Mouse (Mus musculus): ENCODE measurements at regions not wholly inside any gene's neighbourhood (a gene's known extent, or its start where the extent isn't known, plus 50 kb on each side); places are given as distances from the start of the nearest gene placed in this dataset.

GRCm38 (mm10) chr1:35933511-35933910 lies 134.7 kb upstream of the Hs6st1 start:
- DNase-seq (ENCODE audit: low read depth, low spot score) = no peak
- Histone ChIP-seq H3K36me3 (ENCODE audit: control insufficient read depth in 1 of 2, insufficient read depth in 2 of 2, low read length in 2 of 2) (no peaks in the 10 kb centered on the region), H3K9ac (ENCODE audit: control insufficient read depth, low read depth, low read length, poor library complexity, severe bottlenecking) (no peak overlapping the region), H3K4me3 (ENCODE audit: control insufficient read depth in 1 of 2, insufficient read depth in 1 of 2, low read depth in 2 of 2, low read length in 2 of 2) (no peak overlapping the region), H3K79me2 (ENCODE audit: control insufficient read depth, insufficient read depth, low read length, poor library complexity) (no peaks in the 10 kb centered on the region), H3K4me1 (ENCODE audit: control insufficient read depth in 1 of 2, insufficient read depth in 2 of 2, low read length in 2 of 2) (no peaks in the 10 kb centered on the region), H3K27ac (ENCODE audit: control insufficient read depth, low read depth, low read length) (no peak overlapping the region), H3K9me3 (replicated peaks; ENCODE audit: insufficient read depth, low read length) (no peaks in the 10 kb centered on the region), H3K27me3 (ENCODE audit: control insufficient read depth in 1 of 2, insufficient read depth in 2 of 2, low read length in 2 of 2) (no peaks in the 10 kb centered on the region; a peak in 1 of 4 replicates)
- TF ChIP-seq GABPA (IDR thresholded peaks at IDR 0.05; ENCODE audit: low read depth, low read length) (no peak), POLR2AphosphoS2 (IDR thresholded peaks at IDR 0.05; ENCODE audit: low read length) (no peak), UBTF (IDR thresholded peaks at IDR 0.05; ENCODE audit: borderline replicate concordance, insufficient read depth, low read depth, low read length) (no peak), CTCF (IDR thresholded peaks at IDR 0.05 in 2 of 3, conservative IDR thresholded peaks at IDR 0.05 in 1 of 3; ENCODE audit: control insufficient read depth in 1 of 3, insufficient read depth in 1 of 3, low read depth in 2 of 3, low read length in 3 of 3, poor library complexity in 1 of 3, severe bottlenecking in 1 of 3) (no peak), RAD21 (IDR thresholded peaks at IDR 0.05; ENCODE audit: low read depth, low read length) (no peak), BHLHE40 (IDR thresholded peaks at IDR 0.05; ENCODE audit: borderline replicate concordance, low read depth, low read length) (no peak), ZC3H11A (IDR thresholded peaks at IDR 0.05; ENCODE audit: low read depth, low read length) (no peak)

- Histone ChIP-seq H3K27ac (ENCODE audit: control insufficient read depth, low read depth, low read length) (no peak overlapping the region), H3K79me2 (ENCODE audit: control insufficient read depth, insufficient read depth, low read length, poor library complexity) (no peaks in the 10 kb centered on the region), H3K4me3 (ENCODE audit: control insufficient read depth in 1 of 2, insufficient read depth in 1 of 2, low read depth in 2 of 2, low read length in 2 of 2) (no peak overlapping the region), H3K4me1 (ENCODE audit: control insufficient read depth in 1 of 2, insufficient read depth in 2 of 2, low read length in 2 of 2) (no peaks in the 10 kb centered on the region), H3K36me3 (ENCODE audit: control insufficient read depth in 1 of 2, insufficient read depth in 2 of 2, low read length in 2 of 2) (no peaks in the 10 kb centered on the region), H3K27me3 (ENCODE audit: control insufficient read depth in 1 of 2, insufficient read depth in 2 of 2, low read length in 2 of 2) (no peaks in the 10 kb centered on the region), H3K9me3 (replicated peaks; ENCODE audit: insufficient read depth, low read length) (no peaks in the 10 kb centered on the region), H3K9ac (ENCODE audit: control insufficient read depth, low read depth, low read length, poor library complexity, severe bottlenecking) (no peak overlapping the region)
- TF ChIP-seq RCOR1 (IDR thresholded peaks at IDR 0.05; ENCODE audit: low read depth, low read length) = no peak
- TF ChIP-seq EP300 (IDR thresholded peaks at IDR 0.05; ENCODE audit: low read depth in 1 of 2, low read length in 2 of 2) = 0 out of 4 replicates have a peak, but pooled peaks of 1 of the 2 experiments have one; percentile 9
- peak; percentile 6 for DNase-seq (ENCODE audit: low read depth, low spot score)
Measured at GRCm38 (mm10) chr1:35935099-35935651, 133.0 kb upstream of the Hs6st1 start.

- no peaks in the 10 kb centered on the region for H3K4me1 ChIP-seq (ENCODE audit: control insufficient read depth in 1 of 2, insufficient read depth in 2 of 2, low read length in 2 of 2)
Measured at GRCm38 (mm10) chr1:35936362-35937093, 131.7 kb upstream of the Hs6st1 start.

More at GRCm38 (mm10) chr1:35936362-35937093, 131.7 kb upstream of the Hs6st1 start:
- DNase-seq (ENCODE audit: low read depth, low spot score) = no peak
- no peak for TF ChIP-seq ZMIZ1 (IDR thresholded peaks at IDR 0.05; ENCODE audit: low read depth, low read length)
- no peak for TF ChIP-seq ZC3H11A (IDR thresholded peaks at IDR 0.05; ENCODE audit: low read depth, low read length)
- no peak for TF ChIP-seq ZNF384 (IDR thresholded peaks at IDR 0.05; ENCODE audit: low read depth, low read length)
- TF ChIP-seq ETS1 (IDR thresholded peaks at IDR 0.05; ENCODE audit: low read depth, low read length) = peak; percentile 51; the same call in 1 of the 2 replicates
- no peak for TF ChIP-seq NELFE (IDR thresholded peaks at IDR 0.05; ENCODE audit: low read depth, low read length)
- Histone ChIP-seq H3K9me3 (replicated peaks; ENCODE audit: insufficient read depth, low read length) (no peaks in the 10 kb centered on the region), H3K79me2 (ENCODE audit: control insufficient read depth, insufficient read depth, low read length, poor library complexity) (no peaks in the 10 kb centered on the region), H3K9ac (ENCODE audit: control insufficient read depth, low read depth, low read length, poor library complexity, severe bottlenecking) (no peak overlapping the region), H3K27me3 (ENCODE audit: control insufficient read depth in 1 of 2, insufficient read depth in 2 of 2, low read length in 2 of 2) (no peaks in the 10 kb centered on the region), H3K4me3 (ENCODE audit: control insufficient read depth in 1 of 2, insufficient read depth in 1 of 2, low read depth in 2 of 2, low read length in 2 of 2) (peak overlapping the region in 1 of 2 experiments; percentile 38; a peak in 3 of 4 replicates), H3K36me3 (ENCODE audit: control insufficient read depth in 1 of 2, insufficient read depth in 2 of 2, low read length in 2 of 2) (no peaks in the 10 kb centered on the region), H3K27ac (ENCODE audit: control insufficient read depth, low read depth, low read length) (no peak overlapping the region)
